Mouse (Mus musculus) hindbrain, embryonic 11.5 days (tissue): Measurements from ENCODE around the gene Abce1. TPM values are rescaled to one million over a fixed set of nuclear protein-coding genes. Genes with fewer than 3 reads are reported as not detected.
A peak's percentile ranks its signal among the peaks of the same experiment; 100 is the strongest.
"Not testable (repeated sequence)": the region's sequence is repeated elsewhere in the genome, so short reads cannot be mapped to it uniquely, and the experiment has no call there.

ENCODE experiments used
- ATAC-seq: fragments of 200-750 bp; cut with Nextera tagmentation; 2 replicates; pipeline ENCODE4 v1.8.0; 2017; ENCODE audit warnings: mild to moderate bottlenecking, moderate TSS enrichment, moderate library complexity; ENCODE audit not compliant: low FRiP score
- DNase-seq: peaks from one replicate; pipeline ENCODE4 v3.0.0-alpha.2; 2015; ENCODE audit warnings: low spot score
- H3K27ac ChIP-seq: fragments of 300-500 bp; sonication (generic); 2 replicates; pipeline ENCODE4 v1.5.1; 2014; ENCODE audit warnings: mild to moderate bottlenecking, low read depth, low read length
- H3K27me3 ChIP-seq: fragments of 300-500 bp; sonication (generic); 2 replicates; pipeline ENCODE4 v1.6.1; 2014; ENCODE audit warnings: mild to moderate bottlenecking, low read length, moderate library complexity, mixed read lengths; ENCODE audit not compliant: control insufficient read depth, insufficient read depth
- H3K36me3 ChIP-seq: fragments of 300-500 bp; sonication (generic); 2 replicates; pipeline ENCODE4 v1.6.1; 2014; ENCODE audit warnings: mild to moderate bottlenecking, low read length, moderate library complexity, mixed read lengths; ENCODE audit not compliant: control insufficient read depth, insufficient read depth
- H3K4me1 ChIP-seq: fragments of 300-500 bp; sonication (generic); replicated peaks from 2 replicates; pipeline ENCODE4 v1.6.1; 2014; ENCODE audit warnings: low read length, mixed read lengths; ENCODE audit not compliant: control insufficient read depth, insufficient read depth
- H3K4me2 ChIP-seq: fragments of 300-500 bp; sonication (generic); replicated peaks from 2 replicates; pipeline ENCODE4 v1.6.1; 2014; ENCODE audit warnings: mild to moderate bottlenecking, low read depth, low read length
- H3K4me3 ChIP-seq: fragments of 300-500 bp; sonication (generic); 2 replicates; pipeline ENCODE4 v1.5.1; 2014; ENCODE audit warnings: low read depth, low read length
- H3K9ac ChIP-seq: fragments of 300-500 bp; sonication (generic); 2 replicates; pipeline ENCODE4 v1.6.1; 2014; ENCODE audit warnings: low read depth, low read length
- H3K9me3 ChIP-seq: fragments of 300-500 bp; sonication (generic); 2 replicates; pipeline ENCODE4 v1.6.1; 2016; ENCODE audit warnings: low read length; ENCODE audit not compliant: control insufficient read depth
- WGBS: fragments of 180-500 bp; shearing (Covaris S2); extraction: QIAGEN DNeasy Blood & Tissue Kit; methylation state at CpG from one replicate; pipeline ENCODE4 v1.1.7; 2014; 5-methylcytosine and 5-hydroxymethylcytosine counted together
- polyA plus RNA-seq: library from polyadenylated mRNA; unstranded; fragments of >200 nt; fragmentation: Nextera tagmentation; extraction: Ambion mirVana; gene quantifications from 2 replicates; pipeline ENCODE4 v1.2.1, GENCODE M21; 2014

Gene Abce1
- polyA plus RNA-seq, 1 experiment from 2014 or later: 129 TPM

DNA sequence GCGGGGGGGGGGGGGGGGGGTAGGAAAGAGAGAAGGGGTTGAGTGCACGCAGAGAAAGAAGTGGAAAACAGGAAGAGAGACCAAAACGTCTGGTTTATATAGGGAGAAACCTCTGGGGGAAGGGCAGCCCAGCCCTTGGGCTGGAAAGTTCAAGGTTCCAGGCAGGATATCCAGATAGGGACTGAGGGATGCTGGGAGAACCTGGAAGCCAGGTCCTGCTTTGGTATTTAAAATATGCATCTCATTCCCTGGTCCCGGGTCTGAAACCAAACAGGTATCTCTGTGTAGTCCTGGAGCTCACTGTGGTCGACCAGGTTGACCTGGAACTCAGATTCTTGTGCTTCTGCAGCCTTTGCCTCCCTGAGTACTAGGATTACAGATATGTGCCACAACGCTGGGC, 1.1 kb upstream of the Abce1 start:
- 53% methylated on average over 5 of the region's 6 CpGs for WGBS
- Histone ChIP-seq H3K9ac (no peak overlapping the region), H3K36me3 (no peaks in the 10 kb centered on the region), H3K4me1 (no peaks in the 10 kb centered on the region), H3K4me2 (no peak overlapping the region; the same call in 1 of the 2 replicates), H3K9me3 (no peaks in the 10 kb centered on the region), H3K27me3 (no peaks in the 10 kb centered on the region), H3K27ac (no peak overlapping the region), H3K4me3 (no peak overlapping the region)
- no peak for DNase-seq
- ATAC-seq: no peak

DNA sequence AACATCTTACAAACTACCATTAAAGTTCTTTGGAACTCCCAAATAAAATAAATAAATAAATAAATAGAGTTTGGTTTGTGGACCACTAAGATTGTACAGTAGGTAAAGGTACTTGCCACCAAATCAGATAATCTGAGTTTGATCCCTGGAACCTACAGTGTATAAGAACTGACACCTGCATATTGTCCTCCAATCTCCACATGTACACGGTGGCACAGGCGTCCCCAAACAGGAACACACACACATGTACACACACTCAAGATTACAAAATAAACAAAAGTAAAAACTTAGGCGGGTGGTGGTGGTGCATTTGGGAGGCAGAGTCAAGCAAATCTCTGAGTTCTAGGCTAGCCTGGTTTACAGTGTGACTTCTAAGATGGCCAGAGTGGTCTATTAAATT, 4.9 kb downstream of the Abce1 start:
- ATAC-seq (no peak), DNase-seq (no peak)
- H3K4me1 ChIP-seq: no peaks in the 10 kb centered on the region
- 97% methylated on average over 3 of the region's 3 CpGs for WGBS
- H3K4me3 ChIP-seq: no peak overlapping the region
- H3K27me3 ChIP-seq: no peaks in the 10 kb centered on the region
- H3K4me2 ChIP-seq: no peak overlapping the region
- no peaks in the 10 kb centered on the region for H3K9me3 ChIP-seq
- H3K36me3 ChIP-seq: peaks cover 10% of the 10 kb centered on the region; the same call in 1 of the 2 replicates
- no peak overlapping the region for H3K27ac ChIP-seq
- H3K9ac ChIP-seq: no peak overlapping the region

DNA sequence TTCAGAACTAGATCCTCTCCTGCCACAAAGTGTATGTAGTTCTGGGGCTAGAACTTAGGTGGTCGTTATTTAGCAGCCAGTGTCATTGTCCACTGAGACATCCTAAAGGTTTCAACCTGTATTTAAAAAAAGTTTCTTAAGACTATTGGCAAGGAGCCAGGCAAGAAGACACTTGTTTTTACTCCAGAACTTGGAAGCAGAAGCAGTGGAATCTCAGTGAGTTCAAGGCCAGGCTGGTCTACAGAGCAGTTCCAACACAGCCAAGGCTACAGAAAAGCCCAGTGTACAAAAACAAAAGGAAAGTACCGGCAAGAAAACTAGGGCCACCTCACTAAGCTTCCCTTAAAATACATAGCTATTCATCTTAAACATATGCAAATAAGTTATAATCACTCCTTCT, 19.0 kb downstream of the Abce1 start:
- H3K4me2 ChIP-seq: no peak overlapping the region
- H3K27ac ChIP-seq: no peak overlapping the region
- WGBS: 87% methylated on average over 2 of the region's 2 CpGs
- H3K27me3 ChIP-seq: no peaks in the 10 kb centered on the region
- DNase-seq (no peak), ATAC-seq (no peak)
- no peak overlapping the region for H3K4me3 ChIP-seq
- no peaks in the 10 kb centered on the region for H3K4me1 ChIP-seq
- no peaks in the 10 kb centered on the region for H3K9me3 ChIP-seq
- H3K9ac ChIP-seq: no peak overlapping the region
- H3K36me3 ChIP-seq: no peaks in the 10 kb centered on the region

DNA sequence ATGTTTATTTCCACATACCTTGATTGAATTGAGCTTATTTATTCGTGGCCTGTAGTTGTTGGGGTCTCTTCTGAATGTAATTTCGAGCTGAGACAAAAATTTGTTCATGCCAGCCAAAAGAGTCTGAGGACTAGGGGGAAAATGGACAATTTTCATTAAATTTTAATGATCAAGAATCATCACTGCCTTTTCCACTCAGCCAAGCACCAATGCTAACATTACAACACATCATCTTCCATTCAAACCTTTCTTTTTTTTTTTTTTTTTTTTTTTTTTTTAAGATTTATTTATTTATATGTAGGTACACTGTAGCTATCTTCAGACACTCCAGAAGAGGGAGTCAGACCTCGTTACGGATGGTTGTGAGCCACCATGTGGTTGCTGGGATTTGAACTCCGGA, 25.6 kb downstream of the Abce1 start:
- H3K9me3 ChIP-seq, DNase-seq, H3K4me1 ChIP-seq, H3K4me3 ChIP-seq, H3K36me3 ChIP-seq, ATAC-seq, H3K27me3 ChIP-seq, H3K4me2 ChIP-seq, H3K27ac ChIP-seq, H3K9ac ChIP-seq: not testable (repeated sequence)
- 93% methylated on average over 5 of the region's 5 CpGs for WGBS

DNA sequence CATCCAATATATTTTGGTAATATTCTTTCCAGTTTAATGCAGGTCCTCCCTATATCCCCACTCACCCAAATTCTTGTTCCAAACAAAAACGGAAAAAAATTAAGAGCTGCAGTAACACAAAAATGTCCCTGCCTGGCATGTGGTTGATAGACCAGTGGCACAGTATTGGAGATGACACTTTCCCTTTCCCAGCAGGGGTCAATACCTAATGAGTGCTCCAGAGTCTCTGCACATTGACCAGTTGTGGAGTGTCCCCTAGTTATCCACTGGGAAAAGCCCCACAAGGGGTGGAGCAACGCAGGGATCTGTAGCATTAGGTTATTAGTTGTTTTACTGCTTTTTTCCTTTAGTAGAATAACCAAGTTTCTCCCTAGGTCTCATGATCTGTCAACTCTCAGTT, 30.6 kb downstream of the Abce1 start:
- no peaks in the 10 kb centered on the region for H3K4me1 ChIP-seq
- WGBS: 48% methylated on average over 2 of the region's 2 CpGs

DNA sequence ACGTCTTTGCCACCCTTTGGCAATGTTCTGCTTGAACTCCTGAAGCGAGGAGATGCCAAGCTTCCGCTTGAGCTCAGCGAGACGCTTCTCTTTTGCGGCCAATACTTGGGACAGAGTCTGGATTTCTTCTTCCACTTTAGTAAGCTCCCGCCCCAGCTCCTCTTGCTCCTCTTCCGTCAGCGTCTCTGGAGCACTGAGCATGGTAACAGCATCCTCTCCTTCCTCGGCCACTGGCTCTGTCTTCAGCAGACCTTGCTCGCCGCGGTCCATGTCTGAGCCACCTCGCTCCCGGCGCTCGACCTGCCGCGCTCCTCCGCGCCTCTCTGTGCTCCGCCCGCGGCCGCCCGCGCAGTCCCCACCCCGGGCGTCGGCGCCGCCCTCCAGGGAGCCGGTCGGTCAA, 31.0 kb downstream of the Abce1 start:
- Histone ChIP-seq H3K4me1 (no peaks in the 10 kb centered on the region), H3K27me3 (no peaks in the 10 kb centered on the region), H3K4me3 (peak overlapping the region; percentile 19; the same call in 1 of the 2 replicates), H3K9ac (no peak overlapping the region), H3K27ac (no peak overlapping the region), H3K9me3 (no peaks in the 10 kb centered on the region), H3K4me2 (peak overlapping the region; percentile 48), H3K36me3 (no peaks in the 10 kb centered on the region)
- ATAC-seq (peak; percentile 66), DNase-seq (peak; percentile 39)
- WGBS: 9% methylated on average over 34 of the region's 34 CpGs

More for the DNA sequence above, 30.6 kb downstream of the Abce1 start:
- Histone ChIP-seq H3K27me3 (no peaks in the 10 kb centered on the region), H3K4me3 (peak overlapping the region; percentile 19; the same call in 1 of the 2 replicates), H3K27ac (no peak overlapping the region), H3K4me2 (peak overlapping the region; percentile 48), H3K36me3 (no peaks in the 10 kb centered on the region), H3K9ac (no peak overlapping the region), H3K9me3 (no peaks in the 10 kb centered on the region)
- peak; percentile 64; the same call in 1 of the 2 replicates for ATAC-seq
- no peak for DNase-seq

DNA sequence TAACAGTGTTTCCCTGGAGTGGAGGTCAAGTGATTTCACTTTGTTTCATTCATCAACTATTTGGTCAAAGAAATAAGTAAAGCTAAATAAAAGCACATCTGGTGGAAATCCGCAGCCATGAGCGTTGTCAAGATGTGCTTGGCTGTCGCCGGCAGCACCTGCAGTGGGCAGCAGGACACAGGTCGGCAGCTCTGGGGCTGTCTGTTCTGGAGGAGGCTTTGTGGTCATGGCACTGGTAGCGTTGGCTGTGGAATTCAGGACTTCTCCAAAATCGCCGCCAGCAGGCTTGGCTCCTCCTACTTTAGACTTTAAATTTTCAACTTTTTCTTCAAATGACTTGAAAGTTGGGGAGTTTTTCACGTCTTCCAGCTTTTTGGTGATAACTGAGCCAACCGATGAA, 31.5 kb downstream of the Abce1 start:
- H3K4me2 ChIP-seq: peak overlapping the region; percentile 48; the same call in 1 of the 2 replicates
- not testable (repeated sequence) for ATAC-seq, DNase-seq, H3K4me3 ChIP-seq, H3K9me3 ChIP-seq, H3K36me3 ChIP-seq, H3K9ac ChIP-seq, H3K4me1 ChIP-seq, H3K27ac ChIP-seq, H3K27me3 ChIP-seq
- 52% methylated on average over 10 of the region's 10 CpGs for WGBS

DNA sequence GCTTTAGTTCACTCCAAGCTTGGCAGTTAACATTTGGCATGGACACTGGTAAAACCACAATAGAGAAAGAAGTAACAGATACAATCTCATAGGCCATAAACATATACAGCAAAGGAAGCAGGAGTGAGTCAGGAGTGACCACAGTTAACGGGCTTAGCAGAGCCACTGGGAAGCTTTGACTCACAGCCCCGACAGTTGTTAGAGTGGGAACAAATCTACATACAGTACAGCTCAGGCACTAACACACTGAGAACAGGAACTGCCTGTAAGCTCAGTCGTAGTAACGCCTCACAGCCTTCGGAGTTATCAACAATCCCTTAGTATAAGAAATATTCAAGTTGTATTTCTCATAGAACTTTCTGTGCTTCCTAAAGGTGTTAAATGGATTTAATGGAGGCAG, 32.5 kb downstream of the Abce1 start:
- ATAC-seq (no peak), DNase-seq (no peak)
- Histone ChIP-seq H3K4me1 (no peaks in the 10 kb centered on the region), H3K4me2 (no peak overlapping the region), H3K36me3 (no peaks in the 10 kb centered on the region), H3K9ac (no peak overlapping the region), H3K4me3 (no peak overlapping the region), H3K27me3 (no peaks in the 10 kb centered on the region), H3K9me3 (no peaks in the 10 kb centered on the region), H3K27ac (no peak overlapping the region)
- 68% methylated on average over 5 of the region's 5 CpGs for WGBS

DNA sequence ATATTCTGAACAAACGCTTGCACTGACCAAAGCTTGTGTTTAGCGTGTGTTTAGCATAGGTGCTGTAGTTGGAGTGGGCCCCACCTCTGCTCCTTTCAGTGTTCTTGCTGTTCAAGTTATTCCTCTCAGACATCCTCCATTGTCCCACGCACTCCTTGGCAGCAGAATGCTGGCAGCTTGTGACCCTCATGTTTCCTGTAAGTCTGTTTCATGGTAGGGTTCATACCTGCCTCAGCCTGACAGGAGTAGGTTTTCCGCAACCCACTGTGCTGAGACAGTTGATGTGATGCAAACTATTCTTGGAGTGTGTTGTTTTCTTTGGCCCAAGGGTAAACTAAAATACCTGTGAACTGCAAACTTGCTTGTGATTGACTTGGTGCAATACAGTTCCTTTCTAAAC, 35.1 kb downstream of the Abce1 start:
- no peaks in the 10 kb centered on the region for H3K4me1 ChIP-seq
- 88% methylated on average over 4 of the region's 4 CpGs for WGBS
- H3K27me3 ChIP-seq: no peaks in the 10 kb centered on the region
- DNase-seq: no peak
- no peak for ATAC-seq
- H3K9me3 ChIP-seq: no peaks in the 10 kb centered on the region
- H3K4me3 ChIP-seq: no peak overlapping the region
- H3K36me3 ChIP-seq: peaks cover 6% of the 10 kb centered on the region
- H3K27ac ChIP-seq: no peak overlapping the region
- no peak overlapping the region for H3K9ac ChIP-seq
- no peak overlapping the region for H3K4me2 ChIP-seq
